Mouse (Mus musculus) CH12.LX (cell line): ENCODE results near the gene Zglp1.

Experiments used
- BHLHE40 ChIP-seq: IDR thresholded peaks from 2 replicates; pipeline ENCODE4 v1.6.1; 2011; ENCODE audit warnings: mild to moderate bottlenecking, low read depth, low read length, improper control_type of control experiment
- CHD1 ChIP-seq: IDR thresholded peaks from 2 replicates; pipeline ENCODE4 v1.6.1; 2012; ENCODE audit warnings: low read depth, low read length, improper control_type of control experiment, inconsistent platforms
- CTCF ChIP-seq, 2 experiments: IDR thresholded peaks in 1 of 2; conservative IDR thresholded peaks in 1 of 2; 2 replicates each; pipeline ENCODE4 v1.5.1; 2011 to 2012; ENCODE audit warnings: low read depth in 2 of 2, low read length in 2 of 2, improper control_type of control experiment in 1 of 2, inconsistent platforms in 1 of 2, mild to moderate bottlenecking in 1 of 2, moderate library complexity in 1 of 2
- EP300 ChIP-seq: IDR thresholded peaks from 2 replicates; pipeline ENCODE4 v1.6.1; 2011; ENCODE audit warnings: low read length, improper control_type of control experiment
- HCFC1 ChIP-seq: IDR thresholded peaks from 2 replicates; pipeline ENCODE4 v1.6.1; 2012; ENCODE audit warnings: low read depth, mild to moderate bottlenecking, inconsistent platforms, low read length, improper control_type of control experiment
- POLR2A ChIP-seq: IDR thresholded peaks from 2 replicates; pipeline ENCODE4 v1.6.1; 2011; ENCODE audit warnings: low read depth, mild to moderate bottlenecking, improper control_type of control experiment, low read length
- POLR2AphosphoS2 ChIP-seq: IDR thresholded peaks from 2 replicates; pipeline ENCODE4 v1.6.1; 2011; ENCODE audit warnings: low read depth, low read length, improper control_type of control experiment
- RCOR1 ChIP-seq: conservative IDR thresholded peaks from 2 replicates; pipeline ENCODE4 v1.6.1; 2012; ENCODE audit warnings: low read depth, mild to moderate bottlenecking, inconsistent platforms, low read length, improper control_type of control experiment
- ZKSCAN1 ChIP-seq: IDR thresholded peaks from 2 replicates; pipeline ENCODE4 v1.6.1; 2012; ENCODE audit warnings: low read depth, inconsistent platforms, low read length, improper control_type of control experiment, borderline replicate concordance
- ZNF384 ChIP-seq: IDR thresholded peaks from 2 replicates; pipeline ENCODE4 v1.6.1; 2012; ENCODE audit warnings: low read depth, low read length, improper control_type of control experiment, inconsistent platforms

DNA sequence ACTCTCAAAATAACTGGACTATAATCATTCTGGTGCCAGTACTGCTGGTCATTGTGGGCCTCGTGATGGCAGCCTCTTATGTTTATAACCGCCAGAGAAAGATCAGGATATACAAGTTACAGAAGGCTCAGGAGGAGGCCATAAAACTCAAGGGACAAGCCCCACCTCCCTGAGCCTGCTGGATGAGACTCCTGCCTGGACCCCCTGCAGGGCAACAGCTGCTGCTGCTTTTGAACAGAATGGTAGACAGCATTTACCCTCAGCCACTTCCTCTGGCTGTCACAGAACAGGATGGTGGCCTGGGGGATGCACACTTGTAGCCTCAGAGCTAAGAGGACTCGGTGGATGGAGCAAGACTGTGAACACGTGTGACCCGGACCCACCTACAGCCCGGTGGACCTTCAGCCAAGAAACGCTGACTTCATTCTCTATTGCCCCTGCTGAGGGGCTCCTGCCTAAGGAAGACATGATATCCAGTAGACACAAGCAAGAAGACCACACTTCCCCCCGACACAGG, 39.1 kb downstream of the Zglp1 start:
- TF ChIP-seq CTCF (conservative IDR thresholded peaks at IDR 0.05 in 1 of 2, IDR thresholded peaks at IDR 0.05 in 1 of 2; ENCODE audit: low read depth in 2 of 2, low read length in 2 of 2) (no peak), HCFC1 (no peak), POLR2A (no peak), CHD1 (no peak), POLR2AphosphoS2 (no peak), RCOR1 (no peak), BHLHE40 (no peak), ZNF384 (no peak), ZKSCAN1 (no peak), EP300 (no peak)
